Mouse (Mus musculus) erythroid progenitor cell, adult 5-6 weeks (primary cell): ENCODE results near the gene Pde8b. TPM values are rescaled to one million over a fixed set of nuclear protein-coding genes. Genes with fewer than 3 reads are reported as not detected.
"Not testable (repeated sequence)": the region's sequence is repeated elsewhere in the genome, so short reads cannot be mapped to it uniquely, and the experiment has no call there.

Experiments used
- ATAC-seq: replicated peaks from 2 replicates; pipeline ENCODE4 v1.8.0; 2016; ENCODE audit warnings: moderate number of reproducible peaks, mild to moderate bottlenecking, moderate TSS enrichment, inconsistent platforms; ENCODE audit not compliant: poor library complexity, low FRiP score, severe bottlenecking
- total RNA-seq, 2 experiments: library from RNA; stranded (forward) in 1 of 2; stranded (reverse) in 1 of 2; fragments of 150-400 nt in 1 of 2; fragments of 186-747, 209-891 nt in 1 of 2; gene quantifications; 2 replicates each; pipeline versions ENCODE4 v1.2.3 to v1.2.4; 2015 to 2017; ENCODE audit warnings: low replicate concordance in 2 of 2

Pde8b gene
- total RNA-seq, 2 experiments from 2014 or later: not detected

- ATAC-seq: no peak
Observed at GRCm38 (mm10) chr13:95222569-95223426, 27.3 kb downstream of the Pde8b start.

- ATAC-seq: no peak
Observed at GRCm38 (mm10) chr13:95221882-95222568, 28.1 kb downstream of the Pde8b start.

- ATAC-seq: not testable (repeated sequence)
Observed at GRCm38 (mm10) chr13:95215661-95216170, 34.4 kb downstream of the Pde8b start.

- ATAC-seq: no peak
Observed at GRCm38 (mm10) chr13:95212320-95212719, 37.8 kb downstream of the Pde8b start.

- not testable (repeated sequence) for ATAC-seq
Observed at GRCm38 (mm10) chr13:95207301-95207700, 42.8 kb downstream of the Pde8b start.

- ATAC-seq: no peak
Observed at GRCm38 (mm10) chr13:95202151-95202758, 47.9 kb downstream of the Pde8b start.

GRCm38 (mm10) chr13:95200817-95201216 lies 49.3 kb downstream of the Pde8b start:
- ATAC-seq: no peak

- no peak for ATAC-seq
Observed at GRCm38 (mm10) chr13:95200036-95200435, 50.1 kb downstream of the Pde8b start.

- no peak for ATAC-seq
Observed at GRCm38 (mm10) chr13:95196106-95196705, 53.9 kb downstream of the Pde8b start.

GRCm38 (mm10) chr13:95191951-95192350 lies 58.2 kb downstream of the Pde8b start:
- ATAC-seq: no peak

- ATAC-seq: no peak
Observed at GRCm38 (mm10) chr13:95189111-95189510, 61.0 kb downstream of the Pde8b start.

GRCm38 (mm10) chr13:95187153-95187665 lies 62.9 kb downstream of the Pde8b start:
- ATAC-seq: no peak

- ATAC-seq: no peak
Observed at GRCm38 (mm10) chr13:95186741-95187035, 63.4 kb downstream of the Pde8b start.

GRCm38 (mm10) chr13:95185891-95186740 lies 64.0 kb downstream of the Pde8b start:
- no peak for ATAC-seq

- no peak for ATAC-seq
Observed at GRCm38 (mm10) chr13:95183686-95184085, 66.5 kb downstream of the Pde8b start.

GRCm38 (mm10) chr13:95180208-95180607 lies 69.9 kb downstream of the Pde8b start:
- ATAC-seq: no peak

- ATAC-seq: no peak
Observed at GRCm38 (mm10) chr13:95177326-95177725, 72.8 kb downstream of the Pde8b start.

GRCm38 (mm10) chr13:95176399-95176798 lies 73.7 kb downstream of the Pde8b start:
- ATAC-seq: no peak

- no peak for ATAC-seq
Observed at GRCm38 (mm10) chr13:95174253-95174652, 75.9 kb downstream of the Pde8b start.
